Mouse (Mus musculus): ENCODE results near the gene Aph1b.
"Not testable (repeated sequence)": the region's sequence is repeated elsewhere in the genome, so short reads cannot be mapped to it uniquely, and the experiment has no call there.

The Aph1b gene

GRCm38 (mm10) chr9:66795464-66796324 is at the start of gene Aph1b:
Gene Aph1b (minus strand): TSS chr9:66795490.
- DNase-seq (ENCODE audit: low spot score), result peak; percentile 97

GRCm38 (mm10) chr9:66835097-66835480 is 39.8 kb upstream of the Aph1b start:
- no peak for DNase-seq (ENCODE audit: low spot score)

- peak; percentile 99 for DNase-seq (ENCODE audit: low spot score)
These were observed 39.2 kb upstream of the Aph1b start, which contains the start of gene Aph1c for GRCm38 (mm10) chr9:66834318-66835096. Gene Aph1c (minus strand): TSS chr9:66834726.

- DNase-seq (ENCODE audit: low spot score), result no peak
These were observed 38.6 kb upstream of the Aph1b start for GRCm38 (mm10) chr9:66833851-66834250.

GRCm38 (mm10) chr9:66832366-66832908 is 37.1 kb upstream of the Aph1b start:
- no peak for DNase-seq (ENCODE audit: low spot score)

GRCm38 (mm10) chr9:66825990-66826389 is 30.7 kb upstream of the Aph1b start:
- DNase-seq (ENCODE audit: low spot score), result peak; percentile 79

- not testable (repeated sequence) for DNase-seq (ENCODE audit: low spot score)
These were observed 27.0 kb upstream of the Aph1b start for GRCm38 (mm10) chr9:66822255-66822654.

- no peak for DNase-seq (ENCODE audit: low spot score)
These were observed 25.7 kb upstream of the Aph1b start for GRCm38 (mm10) chr9:66820996-66821395.

- DNase-seq (ENCODE audit: low spot score), result no peak
These were observed 18.1 kb upstream of the Aph1b start for GRCm38 (mm10) chr9:66813392-66813791.

GRCm38 (mm10) chr9:66805951-66806350 is 10.7 kb upstream of the Aph1b start:
- peak; percentile 47 for DNase-seq (ENCODE audit: low spot score)

- no peak for DNase-seq (ENCODE audit: low spot score)
These were observed 6.7 kb upstream of the Aph1b start for GRCm38 (mm10) chr9:66801947-66802346.

- no peak for DNase-seq (ENCODE audit: low spot score)
These were observed 1.4 kb upstream of the Aph1b start, which contains the start of gene Gm10647 for GRCm38 (mm10) chr9:66796739-66797138. Gene Gm10647 (plus strand): TSS chr9:66797039.

- no peak for DNase-seq (ENCODE audit: low spot score)
These were observed 444 bp downstream of the Aph1b start for GRCm38 (mm10) chr9:66794629-66795463.

GRCm38 (mm10) chr9:66787821-66788220 is 7.5 kb downstream of the Aph1b start:
- peak; percentile 77 for DNase-seq (ENCODE audit: low spot score)

GRCm38 (mm10) chr9:66784552-66784951 is 10.7 kb downstream of the Aph1b start:
- DNase-seq (ENCODE audit: low spot score), result not testable (repeated sequence)

GRCm38 (mm10) chr9:66770701-66771100 is 24.6 kb downstream of the Aph1b start:
- DNase-seq (ENCODE audit: low spot score), result no peak

GRCm38 (mm10) chr9:66769275-66769674 is 26.0 kb downstream of the Aph1b start:
- no peak for DNase-seq (ENCODE audit: low spot score)

- no peak for DNase-seq (ENCODE audit: low spot score)
These were observed 26.6 kb downstream of the Aph1b start for GRCm38 (mm10) chr9:66768721-66769120.

- DNase-seq (ENCODE audit: low spot score), result no peak
These were observed 34.3 kb downstream of the Aph1b start for GRCm38 (mm10) chr9:66760991-66761390.

- DNase-seq (ENCODE audit: low spot score), result no peak
These were observed 42.4 kb downstream of the Aph1b start for GRCm38 (mm10) chr9:66752849-66753248.

- DNase-seq (ENCODE audit: low spot score), result no peak
These were observed 46.9 kb downstream of the Aph1b start for GRCm38 (mm10) chr9:66748390-66748789.

- DNase-seq (ENCODE audit: low spot score), result no peak
These were observed 50.8 kb downstream of the Aph1b start for GRCm38 (mm10) chr9:66744531-66744930.
